Mouse (Mus musculus): Measurements from ENCODE around the gene Nhsl2.
"Not testable (repeated sequence)": the region's sequence is repeated elsewhere in the genome, so short reads cannot be mapped to it uniquely, and the experiment has no call there.

Nhsl2 gene

DNA sequence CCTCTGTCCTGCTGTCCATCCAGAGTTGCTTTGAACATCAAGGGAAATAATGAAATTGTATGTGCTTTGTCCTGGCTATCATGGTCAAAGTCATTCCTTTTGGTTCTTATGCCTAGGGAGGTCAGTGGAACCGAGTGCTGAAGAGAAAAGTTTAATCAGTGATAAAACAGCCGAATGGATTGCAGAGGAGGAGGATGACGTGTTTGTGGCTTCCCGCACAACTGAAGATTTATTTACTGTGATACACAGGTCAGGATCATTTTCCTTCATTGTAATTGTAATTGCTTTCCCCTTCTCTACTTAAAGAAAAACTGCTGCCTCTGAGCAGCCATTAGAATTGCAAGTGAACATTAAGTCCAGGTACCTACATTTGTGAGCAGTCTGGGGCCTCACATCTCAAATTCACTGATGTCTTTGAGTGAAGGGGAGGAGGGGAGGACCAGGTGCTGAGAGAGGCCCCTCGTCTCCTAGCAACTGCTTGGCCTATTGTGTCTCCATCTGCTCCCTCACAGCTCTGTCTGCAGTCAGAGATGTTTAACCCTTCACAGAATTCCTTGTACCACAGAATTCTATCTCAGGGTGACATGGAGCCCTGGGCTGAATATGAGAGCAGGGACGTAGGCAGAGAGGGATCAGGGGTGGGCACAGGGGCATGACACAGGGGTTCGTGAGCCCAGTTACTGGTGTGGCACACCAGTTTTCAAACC, 232.5 kb downstream of the Nhsl2 start:
- no peak for DNase-seq (ENCODE audit: low read depth, low spot score)

DNA sequence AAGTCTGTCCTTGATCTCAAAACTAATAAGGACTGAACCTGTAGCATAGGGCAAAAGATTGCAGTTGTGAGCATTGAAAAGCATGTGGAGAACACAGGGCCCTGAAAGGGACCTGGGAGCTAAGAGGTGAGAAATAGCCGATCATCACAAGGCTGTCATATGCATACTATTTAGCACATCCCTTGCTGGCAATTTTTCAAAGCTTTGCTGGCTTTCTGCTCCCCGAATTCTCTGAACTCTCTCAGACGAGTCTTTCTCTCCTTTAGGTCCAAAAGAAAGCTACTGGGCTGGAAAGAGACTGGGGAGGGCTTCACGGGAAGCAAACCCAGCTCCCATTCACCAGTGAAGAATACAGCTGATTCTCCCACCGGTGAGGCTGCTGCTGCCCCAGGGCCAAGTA, 233.2 kb downstream of the Nhsl2 start:
- no peak for DNase-seq (ENCODE audit: low read depth, low spot score)

DNA sequence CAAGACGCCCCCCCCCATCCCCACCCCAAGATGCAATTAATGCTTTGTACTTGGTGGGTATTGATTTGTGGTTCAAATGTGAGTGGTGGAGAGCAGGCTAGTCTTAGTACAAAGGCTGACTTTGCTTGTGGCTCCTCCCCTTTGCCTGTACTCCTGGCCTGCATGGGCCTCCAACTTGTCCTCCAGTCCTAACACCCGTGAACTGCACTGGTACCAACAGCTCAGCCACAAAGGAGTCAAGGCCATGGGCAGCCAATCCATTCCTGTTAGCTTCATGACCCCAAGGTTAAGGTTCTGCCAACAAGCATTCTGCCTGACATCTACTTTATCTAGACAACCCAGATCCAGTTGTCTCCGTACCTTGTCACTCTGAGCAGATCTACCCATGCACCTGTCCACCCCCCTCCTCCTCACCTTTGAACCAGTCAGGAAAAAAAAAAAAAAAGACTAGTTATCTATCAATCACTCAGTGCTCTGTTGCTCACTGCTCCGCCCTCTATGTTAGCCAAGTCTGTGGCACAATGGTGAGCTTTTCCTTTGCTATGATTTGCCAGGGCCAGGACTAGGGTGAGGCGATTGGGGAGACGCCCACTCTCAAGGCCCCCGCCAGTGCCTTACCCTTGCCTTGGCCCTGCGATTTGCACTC, 236.7 kb downstream of the Nhsl2 start:
- DNase-seq (ENCODE audit: low read depth, low spot score) = no peak

DNA sequence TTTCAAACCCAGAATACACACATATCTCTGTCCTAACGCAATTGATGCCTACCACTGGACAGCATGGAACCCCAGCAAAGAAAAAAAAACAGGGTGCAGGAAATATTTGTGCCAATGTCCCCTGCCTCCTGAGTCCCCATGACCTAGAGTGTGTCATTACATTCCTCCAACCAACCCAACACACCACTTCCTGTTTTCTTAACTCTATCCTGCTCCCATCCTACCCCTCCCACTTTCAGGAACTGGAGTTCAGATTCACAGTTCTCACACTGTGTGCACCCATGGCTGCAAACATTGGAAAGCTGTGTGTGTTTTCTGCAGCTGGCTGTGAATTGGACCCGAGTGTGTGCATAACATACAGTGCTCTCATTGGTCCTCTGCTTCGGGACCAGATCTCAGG, 241.4 kb downstream of the Nhsl2 start:
- DNase-seq (ENCODE audit: low read depth, low spot score) = no peak

DNA sequence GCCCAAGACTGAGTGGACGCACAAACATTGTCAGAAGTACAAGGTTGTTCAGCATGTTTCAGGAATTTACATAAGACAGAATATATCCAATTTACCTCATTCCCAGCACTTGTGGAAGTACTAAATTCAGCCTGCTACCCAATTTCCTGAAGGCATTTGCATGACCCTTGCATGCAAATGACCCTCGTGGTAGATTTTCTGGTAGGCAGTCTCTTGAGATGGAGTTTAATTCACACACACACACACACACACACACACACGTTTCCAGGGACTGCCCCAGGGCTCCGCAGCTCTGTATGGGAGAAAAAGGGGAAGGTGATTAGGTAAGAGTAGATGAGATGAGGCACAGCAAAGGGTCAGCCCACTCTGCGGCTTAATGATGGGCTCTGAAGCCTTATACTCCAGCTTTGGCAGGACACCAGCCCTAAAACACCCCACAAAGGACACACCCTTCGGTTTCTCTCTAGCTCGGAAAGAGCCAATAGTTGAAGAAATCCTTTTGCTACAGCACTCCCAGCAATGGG, 245.3 kb downstream of the Nhsl2 start:
- DNase-seq (ENCODE audit: low read depth, low spot score) = no peak

DNA sequence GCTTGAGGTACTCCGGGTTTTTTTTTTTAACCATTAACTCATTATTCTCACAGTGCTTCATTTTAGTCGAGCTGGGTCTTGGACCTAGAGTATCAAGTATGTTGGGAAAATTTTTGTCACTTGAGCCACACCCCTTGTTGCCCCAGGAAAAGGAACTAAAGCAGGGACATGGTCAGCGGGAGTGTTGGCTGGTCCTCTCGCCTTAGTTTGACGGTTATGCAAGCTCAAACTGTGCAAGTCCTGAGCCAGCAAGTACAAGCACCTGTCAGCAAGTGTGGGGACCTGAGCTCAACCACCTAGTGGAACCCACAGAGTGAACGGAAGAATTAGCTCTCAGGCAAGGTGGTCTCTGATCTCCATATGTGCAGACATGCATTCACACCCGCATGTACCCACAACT, 252.7 kb downstream of the Nhsl2 start:
- DNase-seq (ENCODE audit: low read depth, low spot score) = no peak

DNA sequence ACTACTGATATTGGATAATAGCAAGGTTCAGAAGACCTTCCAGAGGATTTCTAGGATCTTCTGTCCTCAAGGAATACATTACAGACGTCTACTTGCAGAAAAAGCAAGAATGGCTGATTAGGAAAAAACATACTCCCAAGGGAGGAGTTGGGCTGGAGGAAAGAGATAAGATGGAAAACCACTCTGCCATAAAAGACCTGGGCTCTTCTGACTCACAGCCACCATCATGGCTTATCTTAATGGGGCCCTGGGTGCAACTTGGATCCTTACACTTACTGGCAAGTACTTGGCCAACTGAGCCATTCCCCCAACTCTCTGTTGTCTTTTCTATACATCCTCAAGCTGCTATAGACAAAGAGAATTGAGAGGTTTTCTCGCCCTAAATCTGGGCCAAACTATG, 254.6 kb downstream of the Nhsl2 start:
- DNase-seq (ENCODE audit: low read depth, low spot score) = not testable (repeated sequence)

DNA sequence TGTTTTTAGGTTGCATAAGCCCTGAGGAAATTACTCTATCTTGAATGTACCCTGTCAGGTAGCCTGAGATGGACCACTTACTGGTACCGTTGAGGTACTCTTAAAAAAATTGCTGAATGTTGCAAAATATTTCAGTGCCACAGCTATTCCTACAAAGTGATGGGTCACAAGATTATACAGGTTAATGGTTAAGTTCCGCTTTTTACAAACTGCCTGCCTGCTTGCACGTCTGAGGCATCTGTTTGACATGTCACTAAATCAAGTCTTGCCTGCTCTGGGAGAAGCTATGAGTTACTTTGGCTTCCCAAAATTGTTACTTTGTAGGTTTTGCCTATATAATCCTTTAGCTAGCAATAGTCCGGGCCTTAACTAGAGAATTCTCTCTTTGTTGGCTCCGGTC, 260.2 kb downstream of the Nhsl2 start:
- DNase-seq (ENCODE audit: low read depth, low spot score) = not testable (repeated sequence)

DNA sequence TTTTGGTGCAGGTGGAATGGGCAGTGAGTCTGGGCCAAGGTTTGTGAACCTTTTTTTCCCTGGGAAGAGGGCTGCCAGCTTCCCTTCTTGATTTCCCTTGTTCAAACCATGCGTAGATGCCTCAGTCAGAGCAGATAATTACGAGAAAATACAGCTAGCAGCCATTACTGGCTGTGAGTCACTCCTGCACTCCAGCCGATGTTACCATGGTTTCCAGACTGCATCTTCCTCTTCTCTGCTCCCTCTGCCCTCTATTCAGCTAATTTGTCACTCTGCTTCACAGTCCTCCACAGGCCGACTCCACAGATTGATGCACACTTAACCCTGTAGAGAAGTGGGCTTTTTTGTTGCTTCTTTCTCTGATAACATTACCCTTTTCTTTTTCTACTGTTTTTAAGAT, 266.5 kb downstream of the Nhsl2 start:
- DNase-seq (ENCODE audit: low read depth, low spot score) = no peak

DNA sequence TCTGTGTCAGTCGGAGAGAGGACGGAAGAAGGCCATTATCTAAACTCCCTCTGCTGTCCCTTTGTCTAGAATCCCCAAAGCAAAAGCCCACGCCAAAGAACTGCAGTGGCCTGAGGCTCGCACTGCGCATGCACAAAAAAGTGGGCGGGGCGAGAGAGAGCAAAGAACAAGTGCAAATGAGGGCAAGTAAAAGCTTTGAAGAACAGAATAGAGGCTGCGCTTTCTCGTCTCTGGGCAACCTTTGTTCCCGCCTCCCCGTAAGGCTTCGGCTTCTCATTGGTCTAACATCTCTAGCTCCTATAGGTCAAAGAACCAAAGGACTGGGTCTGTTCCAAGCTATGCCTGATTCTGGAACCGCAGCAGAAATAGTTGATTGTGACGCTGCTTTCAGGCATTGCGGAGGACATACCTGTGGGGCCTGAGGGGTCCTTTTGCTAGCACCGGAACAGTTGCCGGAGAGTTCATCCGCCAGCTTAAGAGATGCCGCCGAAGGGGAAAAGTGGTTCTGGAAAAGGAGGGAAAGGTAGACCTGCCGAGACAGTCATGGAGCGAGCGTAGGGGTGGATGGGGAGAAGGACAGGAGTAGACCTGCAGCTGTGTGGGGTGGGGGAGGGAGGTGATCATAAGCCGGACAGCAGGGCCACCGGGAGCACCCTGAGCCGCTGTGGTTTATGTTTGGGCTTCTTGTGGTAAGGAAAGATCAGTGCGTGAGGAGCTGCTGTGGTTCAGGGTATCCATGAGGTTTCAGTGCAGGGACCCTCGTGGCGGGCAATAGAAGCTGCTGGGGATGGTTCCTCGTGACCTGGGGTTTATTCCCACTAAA, 270.1 kb downstream of the Nhsl2 start, which contains the start of gene Pin4:
Gene Pin4 (plus strand): TSS at position 406 of the 823 bp plus-strand sequence.
- peak; percentile 96 for DNase-seq (ENCODE audit: low read depth, low spot score)

DNA sequence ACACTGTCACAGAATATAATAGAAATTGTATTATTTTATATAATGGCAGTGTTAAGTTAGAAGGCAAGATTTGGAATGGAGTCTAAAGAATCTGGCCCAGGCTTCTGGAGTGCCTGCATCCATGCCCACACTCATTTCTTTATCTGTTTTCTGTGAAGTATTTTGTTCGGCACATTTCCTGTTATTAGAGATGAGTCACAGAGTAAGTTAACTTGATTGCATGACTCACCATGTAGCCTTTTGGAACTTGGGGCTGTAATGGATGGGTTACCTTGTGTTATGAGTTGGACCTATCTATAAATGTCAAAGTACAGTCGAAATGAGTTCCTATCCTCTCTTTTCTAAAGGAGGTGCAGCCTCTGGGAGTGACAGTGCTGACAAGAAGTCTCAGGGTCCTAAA, 272.1 kb downstream of the Nhsl2 start:
- no peak for DNase-seq (ENCODE audit: low read depth, low spot score)

DNA sequence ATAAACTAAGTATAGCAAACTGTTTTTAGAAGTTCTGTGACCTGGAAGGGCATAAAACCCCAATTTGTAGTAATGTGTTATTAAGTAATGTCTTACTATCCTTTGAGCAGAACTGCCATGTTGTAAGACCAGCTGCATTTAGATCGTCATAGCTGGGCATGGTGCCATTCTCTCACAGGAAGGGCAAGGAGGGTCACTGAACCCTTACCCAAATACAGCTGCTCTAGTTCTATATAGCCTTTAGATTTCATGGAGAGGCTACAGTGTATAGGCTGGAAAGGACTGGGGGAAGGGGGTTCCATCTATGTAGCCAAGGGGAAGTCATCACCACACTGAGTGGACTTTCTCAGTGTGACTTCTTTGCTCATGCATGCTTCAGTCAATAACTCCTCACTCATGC, 292.0 kb downstream of the Nhsl2 start:
- DNase-seq (ENCODE audit: low read depth, low spot score) = no peak

Measured in skeletal muscle tissue, adult 2 months (tissue).